In the genomic region with DNA sequence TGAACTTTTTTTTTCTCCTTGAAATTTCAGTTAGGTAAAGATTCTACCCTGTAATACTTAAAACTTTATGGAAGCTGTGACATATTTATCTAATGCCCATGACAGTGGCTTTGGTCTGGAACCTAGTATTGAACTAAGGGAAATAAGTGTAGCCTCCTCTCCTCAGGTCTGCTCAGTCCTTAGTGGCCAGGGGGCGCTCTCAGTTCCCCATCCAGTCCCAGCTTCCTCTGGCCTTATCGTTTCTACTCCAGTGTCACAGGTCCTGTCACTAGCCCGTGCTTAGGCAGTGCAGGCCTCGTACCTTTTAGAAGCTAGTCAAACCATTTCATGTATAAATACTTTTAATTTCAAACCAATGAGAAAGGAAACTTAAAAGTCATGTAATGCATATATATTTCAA, we compare ENCODE assay signal across 13 mouse cellular contexts.
"Had no signal": no experiment of that assay in that cellular context is flagged by ENCODE, and none has a peak within 500 bp of the region (broad histone marks: within the 10 kb centered on the region; RNA-seq: fewer than 3 reads in every experiment).

No protein-coding gene starts in this region.

- H3K27ac ChIP-seq: kidney, embryonic 15.5 days; limb, embryonic 12.5 days; liver, embryonic 13.5 days; macrophage; midbrain, embryonic 13.5 days; neural tube, embryonic 12.5 days had no signal

- H3K27me3 ChIP-seq: kidney, embryonic 15.5 days; limb, embryonic 12.5 days; liver, embryonic 13.5 days; midbrain, embryonic 13.5 days; neural tube, embryonic 12.5 days had no signal

- H3K4me3 ChIP-seq: kidney, embryonic 15.5 days; limb, embryonic 12.5 days; liver, embryonic 13.5 days; midbrain, embryonic 13.5 days; neural tube, embryonic 12.5 days had no signal

- H3K4me2 ChIP-seq: kidney, embryonic 15.5 days; limb, embryonic 12.5 days; liver, embryonic 13.5 days; lung, embryonic 14.5 days; midbrain, embryonic 13.5 days; neural tube, embryonic 12.5 days had no signal

- ATAC-seq: midbrain, embryonic 13.5 days had no signal

- H3K9ac ChIP-seq: kidney, embryonic 15.5 days; limb, embryonic 12.5 days; liver, embryonic 13.5 days; lung, embryonic 14.5 days; midbrain, embryonic 13.5 days; neural tube, embryonic 12.5 days had no signal

- H3K9me3 ChIP-seq: kidney, embryonic 15.5 days; limb, embryonic 12.5 days; liver, embryonic 13.5 days; midbrain, embryonic 13.5 days; neural tube, embryonic 12.5 days had no signal

- H3K36me3 ChIP-seq: neural tube, embryonic 12.5 days had no signal

- H3K4me1 ChIP-seq: kidney, embryonic 15.5 days; limb, embryonic 12.5 days; midbrain, embryonic 13.5 days; neural tube, embryonic 12.5 days had no signal

- DNase-seq: kidney, adult 11 months; kidney, postnatal 14 days; layer of hippocampus, adult 9-11 months; layer of hippocampus, postnatal 36 days; liver, embryonic 13.5 days; lung, embryonic 14.5 days; lung, postnatal 14 days; spleen, adult 18-20 months had no signal
